Comparison of ENCODE assay signal across 8 mouse cellular contexts in the genomic region with DNA sequence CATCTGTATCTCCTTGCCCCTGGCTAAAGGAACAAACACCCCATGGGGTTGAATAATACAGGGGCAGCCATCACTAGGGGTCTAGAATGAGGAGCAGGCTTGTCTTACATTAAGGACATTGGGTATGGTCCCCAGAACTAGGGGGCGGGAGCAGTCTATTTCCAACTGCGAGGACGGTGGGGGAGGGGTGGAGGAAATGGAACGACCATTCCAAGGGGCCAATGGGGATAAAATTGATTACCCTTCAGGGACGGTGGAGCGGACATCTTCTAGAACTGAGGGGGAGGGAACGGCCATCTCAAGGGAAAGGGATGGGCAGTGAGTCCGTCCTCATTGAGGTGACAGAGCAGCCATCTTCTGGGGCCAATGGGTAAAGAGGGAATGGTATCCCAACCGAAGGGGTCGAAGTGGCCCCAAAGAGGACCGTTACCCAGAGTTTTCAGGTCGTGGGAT. TPM values are rescaled to one million over a fixed set of nuclear protein-coding genes. Genes with fewer than 3 reads are reported as not detected.
A peak's percentile ranks its signal among the peaks of the same experiment; 100 is the strongest.
DNase-seq lines count a peak whose midpoint lies in the region; ATAC-seq lines count a peak whose summit lies in the region.

No protein-coding gene starts in this region.

- peaks cover 51% of the 10 kb centered on the region for H3K36me3 ChIP-seq in heart, embryonic 14.5 days (ENCODE audit: control insufficient read depth, insufficient read depth, low read length)
- peaks cover 38% of the 10 kb centered on the region for H3K36me3 ChIP-seq in embryonic facial prominence, embryonic 12.5 days
- H3K36me3 ChIP-seq in limb, embryonic 10.5 days, result peaks cover 46% of the 10 kb centered on the region
- peaks cover 19% of the 10 kb centered on the region for H3K36me3 ChIP-seq in neural tube, embryonic 14.5 days (ENCODE audit: control insufficient read depth, insufficient read depth, low read length)

- peak overlapping the region; percentile 87 to 89 for H3K4me3 ChIP-seq in heart, embryonic 14.5 days (ENCODE audit: control insufficient read depth in 1 of 2, insufficient read depth in 1 of 2, low read depth in 1 of 2, low read length in 2 of 2)
- peak overlapping the region; percentile 80 for H3K4me3 ChIP-seq in embryonic facial prominence, embryonic 12.5 days
- H3K4me3 ChIP-seq in limb, embryonic 10.5 days, result peak overlapping the region; percentile 75
- peak overlapping the region; percentile 80 for H3K4me3 ChIP-seq in neural tube, embryonic 14.5 days (ENCODE audit: low read depth, low read length)

- peak; percentile 18; the same call in 1 of the 2 replicates for ATAC-seq in heart, embryonic 14.5 days (ENCODE audit: insufficient number of reproducible peaks, insufficient read depth, low FRiP score, low read depth)
- ATAC-seq in CD4-positive, CD25-positive, alpha-beta regulatory T cell, adult 4 months, result peak; percentile 7
- peak; percentile 42 for ATAC-seq in embryonic facial prominence, embryonic 12.5 days (ENCODE audit: insufficient number of reproducible peaks, insufficient read depth, low FRiP score, low TSS enrichment)
- peak; percentile 62 for ATAC-seq in neural tube, embryonic 14.5 days (ENCODE audit: low read depth)

- DNase-seq in heart, postnatal 10 days, result no peak
- no peak for DNase-seq in limb, embryonic 10.5 days (ENCODE audit: low spot score)
- DNase-seq in layer of hippocampus, adult 18-20 months (ENCODE audit: low spot score in 2 of 2), result no peak
- DNase-seq in gastrocnemius, postnatal 10 days, result no peak

- peak overlapping the region; percentile 58 to 70 for H3K27ac ChIP-seq in heart, embryonic 14.5 days (replicated peaks in 1 of 2; ENCODE audit: control insufficient read depth in 1 of 2, insufficient read depth in 1 of 2, low read depth in 2 of 2, low read length in 2 of 2)
- peak overlapping the region; percentile 82 for H3K27ac ChIP-seq in embryonic facial prominence, embryonic 12.5 days
- H3K27ac ChIP-seq in limb, embryonic 10.5 days, result peak overlapping the region; percentile 84
- peak overlapping the region; percentile 82 for H3K27ac ChIP-seq in neural tube, embryonic 14.5 days (ENCODE audit: low read depth, low read length)

- peaks cover 6 to 17% of the 10 kb centered on the region in 2 experiments for H3K4me1 ChIP-seq in heart, embryonic 14.5 days (ENCODE audit: control insufficient read depth in 2 of 2, insufficient read depth in 2 of 2, low read length in 2 of 2)
- H3K4me1 ChIP-seq in embryonic facial prominence, embryonic 12.5 days, result peaks cover 13% of the 10 kb centered on the region
- peaks cover 18% of the 10 kb centered on the region for H3K4me1 ChIP-seq in limb, embryonic 10.5 days
- peaks cover 17% of the 10 kb centered on the region for H3K4me1 ChIP-seq in neural tube, embryonic 14.5 days (ENCODE audit: control insufficient read depth, insufficient read depth, low read length)

- no peaks in the 10 kb centered on the region for H3K27me3 ChIP-seq in heart, embryonic 14.5 days (ENCODE audit: control insufficient read depth, insufficient read depth, low read length)
- no peaks in the 10 kb centered on the region for H3K27me3 ChIP-seq in embryonic facial prominence, embryonic 12.5 days
- no peaks in the 10 kb centered on the region for H3K27me3 ChIP-seq in limb, embryonic 10.5 days (ENCODE audit: low read depth, poor library complexity, severe bottlenecking)
- H3K27me3 ChIP-seq in neural tube, embryonic 14.5 days (ENCODE audit: control insufficient read depth, insufficient read depth, low read length), result no peaks in the 10 kb centered on the region

- intact Hi-C loops in heart, postnatal 10 days (cut with DNase I), result loop anchor here (2.0 kb wide), 2 partner anchors 21 to 27 kb away; a partner anchor contains a TSS

- under 1% methylated on average over 12 of the region's 12 CpGs for WGBS in heart, embryonic 14.5 days
- WGBS in embryonic facial prominence, embryonic 12.5 days, result 1% methylated on average over 12 of the region's 12 CpGs
- WGBS in limb, embryonic 10.5 days, result under 1% methylated on average over 12 of the region's 12 CpGs
- WGBS in neural tube, embryonic 14.5 days, result under 1% methylated on average over 12 of the region's 12 CpGs

- no peaks in the 10 kb centered on the region for H3K9me3 ChIP-seq in heart, embryonic 14.5 days (ENCODE audit: control insufficient read depth, low read length)
- no peaks in the 10 kb centered on the region for H3K9me3 ChIP-seq in embryonic facial prominence, embryonic 12.5 days
- no peaks in the 10 kb centered on the region for H3K9me3 ChIP-seq in limb, embryonic 10.5 days (replicated peaks)
- H3K9me3 ChIP-seq in neural tube, embryonic 14.5 days (ENCODE audit: control insufficient read depth, low read length), result no peaks in the 10 kb centered on the region

- H3K4me2 ChIP-seq in heart, embryonic 14.5 days (ENCODE audit: low read length), result peak overlapping the region; percentile 88
- H3K4me2 ChIP-seq in embryonic facial prominence, embryonic 12.5 days (replicated peaks), result peak overlapping the region; percentile 86
- H3K4me2 ChIP-seq in neural tube, embryonic 14.5 days (ENCODE audit: low read depth, low read length), result peak overlapping the region; percentile 92

- peak overlapping the region; percentile 92 for H3K9ac ChIP-seq in heart, embryonic 14.5 days (ENCODE audit: low read length)
- peak overlapping the region; percentile 87 for H3K9ac ChIP-seq in embryonic facial prominence, embryonic 12.5 days
- peak overlapping the region; percentile 78 for H3K9ac ChIP-seq in neural tube, embryonic 14.5 days (replicated peaks; ENCODE audit: low read depth, low read length)

RNA-seq across cellular contexts. Expression of a gene that starts 0.4 kb away (rescaled TPM):
- 1.2 and 1.4 TPM in 2 replicates for polyA plus RNA-seq in heart, embryonic 14.5 days (2014; fragmentation: Nextera tagmentation; extraction: Ambion mirVana)
- total RNA-seq in heart, postnatal 10 days (2021), result 1 to 10 TPM; 2.0 to 2.5 TPM
- 1 to 10 TPM; 1.7 to 6.2 TPM for polyA plus RNA-seq in CD4-positive, CD25-positive, alpha-beta regulatory T cell, adult 4 months (2017; shearing (Covaris generic))
- 1.6 and 1.8 TPM in 2 replicates for polyA plus RNA-seq in embryonic facial prominence, embryonic 12.5 days (2016; fragmentation: Nextera tagmentation; extraction: Ambion mirVana)
- polyA plus RNA-seq in limb, embryonic 10.5 days (2016; fragmentation: Nextera tagmentation; extraction: Ambion mirVana), result 1.4 TPM in 2 replicates
- polyA plus RNA-seq in neural tube, embryonic 14.5 days (2014; fragmentation: Nextera tagmentation; extraction: Ambion mirVana), result 0.85 and 0.95 TPM in 2 replicates
- 1 to 10 TPM; 4.6 to 5.3 TPM for total RNA-seq in layer of hippocampus, adult 18-20 months (2021)
- total RNA-seq in gastrocnemius, postnatal 10 days (2021), result 1 to 10 TPM; 1.5 to 2.4 TPM

RNA-seq across cellular contexts. Expression of a gene that starts 0.5 kb away (rescaled TPM):
- 81.1 and 88.6 TPM in 2 replicates for polyA plus RNA-seq in heart, embryonic 14.5 days (2014; fragmentation: Nextera tagmentation; extraction: Ambion mirVana)
- 10 to 100 TPM; 30.7 to 31.5 TPM for total RNA-seq in heart, postnatal 10 days (2021)
- 100 to 1,000 TPM; 149 to 160 TPM for polyA plus RNA-seq in CD4-positive, CD25-positive, alpha-beta regulatory T cell, adult 4 months (2017; shearing (Covaris generic))
- polyA plus RNA-seq in embryonic facial prominence, embryonic 12.5 days (2016; fragmentation: Nextera tagmentation; extraction: Ambion mirVana), result 103 and 106 TPM in 2 replicates
- polyA plus RNA-seq in limb, embryonic 10.5 days (2016; fragmentation: Nextera tagmentation; extraction: Ambion mirVana), result 102 and 105 TPM in 2 replicates
- 135 and 150 TPM in 2 replicates for polyA plus RNA-seq in neural tube, embryonic 14.5 days (2014; fragmentation: Nextera tagmentation; extraction: Ambion mirVana)
- total RNA-seq in layer of hippocampus, adult 18-20 months (2021), result 10 to 100 TPM; 41.0 to 41.2 TPM
- total RNA-seq in gastrocnemius, postnatal 10 days (2021), result 10 to 100 TPM; 23.6 to 27.1 TPM

RNA-seq across cellular contexts. Expression of a gene that starts 20.3 kb away (rescaled TPM):
- polyA plus RNA-seq in heart, embryonic 14.5 days (2014; fragmentation: Nextera tagmentation; extraction: Ambion mirVana), result 3.4 TPM in 2 replicates
- 1 to 10 TPM; 1.1 to 1.5 TPM for total RNA-seq in heart, postnatal 10 days (2021)
- polyA plus RNA-seq in CD4-positive, CD25-positive, alpha-beta regulatory T cell, adult 4 months (2017; shearing (Covaris generic)), result 10 to 100 TPM in 1 of 2 experiments, 1 to 10 TPM in 1; 7.4 to 13.5 TPM
- polyA plus RNA-seq in embryonic facial prominence, embryonic 12.5 days (2016; fragmentation: Nextera tagmentation; extraction: Ambion mirVana), result 3.4 and 4.2 TPM in 2 replicates
- 1.9 and 2.7 TPM in 2 replicates for polyA plus RNA-seq in limb, embryonic 10.5 days (2016; fragmentation: Nextera tagmentation; extraction: Ambion mirVana)
- polyA plus RNA-seq in neural tube, embryonic 14.5 days (2014; fragmentation: Nextera tagmentation; extraction: Ambion mirVana), result 0.77 and 1.3 TPM in 2 replicates
- under 1 TPM; 0.79 to 0.97 TPM for total RNA-seq in layer of hippocampus, adult 18-20 months (2021)
- under 1 TPM; 0.77 to 0.80 TPM for total RNA-seq in gastrocnemius, postnatal 10 days (2021)

RNA-seq across cellular contexts. Expression of a gene that starts 22.1 kb away (rescaled TPM):
- 2.2 and 2.3 TPM in 2 replicates for polyA plus RNA-seq in heart, embryonic 14.5 days (2014; fragmentation: Nextera tagmentation; extraction: Ambion mirVana)
- total RNA-seq in heart, postnatal 10 days (2021), result 10 to 100 TPM; 10.9 to 11.7 TPM
- 1 to 10 TPM; 2.3 to 5.3 TPM for polyA plus RNA-seq in CD4-positive, CD25-positive, alpha-beta regulatory T cell, adult 4 months (2017; shearing (Covaris generic))
- 2.3 TPM in 2 replicates for polyA plus RNA-seq in embryonic facial prominence, embryonic 12.5 days (2016; fragmentation: Nextera tagmentation; extraction: Ambion mirVana)
- 2.2 TPM in 2 replicates for polyA plus RNA-seq in limb, embryonic 10.5 days (2016; fragmentation: Nextera tagmentation; extraction: Ambion mirVana)
- 0.88 and 0.91 TPM in 2 replicates for polyA plus RNA-seq in neural tube, embryonic 14.5 days (2014; fragmentation: Nextera tagmentation; extraction: Ambion mirVana)
- total RNA-seq in layer of hippocampus, adult 18-20 months (2021), result 1 to 10 TPM; 2.0 to 3.4 TPM
- 10 to 100 TPM in 1 of 2 experiments, 1 to 10 TPM in 1; 8.9 to 14.7 TPM for total RNA-seq in gastrocnemius, postnatal 10 days (2021)

RNA-seq across cellular contexts. Expression of a gene that starts 23.0 kb away (rescaled TPM):
- polyA plus RNA-seq in heart, embryonic 14.5 days (2014; fragmentation: Nextera tagmentation; extraction: Ambion mirVana), result 0.90 and 1.3 TPM in 2 replicates
- total RNA-seq in heart, postnatal 10 days (2021), result 1 to 10 TPM; 1.7 TPM
- polyA plus RNA-seq in CD4-positive, CD25-positive, alpha-beta regulatory T cell, adult 4 months (2017; shearing (Covaris generic)), result under 1 TPM in 1 of 2 experiments, not detected in 1; 0.16 TPM
- polyA plus RNA-seq in embryonic facial prominence, embryonic 12.5 days (2016; fragmentation: Nextera tagmentation; extraction: Ambion mirVana), result 5.9 and 7.4 TPM in 2 replicates
- 4.5 and 6.3 TPM in 2 replicates for polyA plus RNA-seq in limb, embryonic 10.5 days (2016; fragmentation: Nextera tagmentation; extraction: Ambion mirVana)
- 10.5 and 13.2 TPM in 2 replicates for polyA plus RNA-seq in neural tube, embryonic 14.5 days (2014; fragmentation: Nextera tagmentation; extraction: Ambion mirVana)
- total RNA-seq in layer of hippocampus, adult 18-20 months (2021), result 10 to 100 TPM; 11.9 to 13.0 TPM
- total RNA-seq in gastrocnemius, postnatal 10 days (2021), result 1 to 10 TPM; 1.4 to 2.4 TPM

Comparison
In these comparisons a context has a peak if more than half of its experiments do, and no peak if none do; other contexts are left out.
1. ATAC-seq: peak in every context shown above with its lines; median percentile 62 in neural tube, embryonic 14.5 days; 42 in embryonic facial prominence, embryonic 12.5 days; 18 in heart, embryonic 14.5 days; 7 in CD4-positive, CD25-positive, alpha-beta regulatory T cell, adult 4 months.